ENCODE assay signal across 20 mouse cellular contexts in the genomic region with DNA sequence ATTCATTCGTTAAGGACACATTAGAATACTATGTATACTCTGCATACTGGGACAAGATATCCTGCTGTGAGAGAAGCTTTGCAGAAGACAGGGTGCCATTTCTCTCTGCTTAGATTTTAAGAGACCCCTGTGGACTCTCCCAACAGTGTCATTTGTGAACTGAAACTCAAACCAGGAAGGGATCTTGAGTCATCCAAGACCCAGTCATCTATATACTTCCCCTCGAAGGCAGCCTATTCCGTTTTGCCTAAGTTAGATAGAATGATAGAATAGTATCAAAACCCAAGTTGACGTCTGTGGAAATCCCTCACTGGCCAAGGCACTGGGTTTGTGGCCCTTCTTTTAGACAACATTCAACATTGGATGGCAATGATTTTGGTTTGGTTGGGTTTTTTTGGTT. TPM values are rescaled to one million over a fixed set of nuclear protein-coding genes. Genes with fewer than 3 reads are reported as not detected.
DNase-seq lines count a peak whose midpoint lies in the region; TF ChIP-seq lines count a peak whose summit lies in the region.
"Had no signal": no experiment of that assay in that cellular context is flagged by ENCODE, and none has a peak within 500 bp of the region (broad histone marks: within the 10 kb centered on the region; RNA-seq: fewer than 3 reads in every experiment).

No protein-coding gene starts in this region.

- H3K36me3 ChIP-seq in CH12.LX (replicated peaks in 1 of 2; ENCODE audit: control insufficient read depth in 1 of 2, insufficient read depth in 1 of 2, low read length in 1 of 2): no peaks in the 10 kb centered on the region
- H3K36me3 ChIP-seq: G1E had no signal

- no peak overlapping the region for H3K4me3 ChIP-seq in CH12.LX (replicated peaks in 1 of 3; ENCODE audit: low read depth in 2 of 3, low read length in 2 of 3, poor library complexity in 1 of 3)

- TF ChIP-seq POLR2A in CH12.LX (IDR thresholded peaks at IDR 0.05; ENCODE audit: low read depth, low read length): no peak

- no peak for TF ChIP-seq RAD21 in CH12.LX (IDR thresholded peaks at IDR 0.05; ENCODE audit: low read depth, low read length)

- in situ Hi-C loops in CH12.LX (cut with MboI; ENCODE audit: low pct_ligation_motif_present, low pct_unique_long_range_greater_than_20kb, low sequenced_read_pairs): no loop called here

- dilution Hi-C loops in CH12.LX (cut with MboI; ENCODE audit: extremely low pct_ligation_motif_present, extremely low pct_unique_long_range_greater_than_20kb, low sequenced_read_pairs): no loop called here

- TF ChIP-seq CTCF in CH12.LX (conservative IDR thresholded peaks at IDR 0.05 in 1 of 2, IDR thresholded peaks at IDR 0.05 in 1 of 2; ENCODE audit: low read depth in 2 of 2, low read length in 2 of 2): no peak

- intact Hi-C loops in heart, postnatal 36 days (cut with DNase I): no loop called here

- peaks cover 3 to 10% of the 10 kb centered on the region in 2 experiments; a peak in 2 of 4 replicates for H3K4me1 ChIP-seq in CH12.LX (ENCODE audit: control insufficient read depth in 1 of 2, insufficient read depth in 2 of 2)

- no peak overlapping the region; the same call in 1 of the 2 replicates for H3K4me2 ChIP-seq in CH12.LX (ENCODE audit: insufficient read depth, low read depth, poor library complexity, severe bottlenecking)

- peak; percentile 13 for DNase-seq in heart, adult 11 months
- no peak for DNase-seq in heart, postnatal 36 days
- DNase-seq in CH12.LX (ENCODE audit: extremely low read depth): peak; percentile 43
- DNase-seq in frontal cortex, postnatal 25 days (ENCODE audit: low spot score in 2 of 2): no peak
- DNase-seq: adrenal gland, adult 2 months; adrenal gland, adult 8-10 months; adrenal gland, postnatal 10 days; adrenal gland, postnatal 14 days; adrenal gland, postnatal 25 days; adrenal gland, postnatal 36 days; B cell, adult 2 months; cerebellum, adult 11 months; cerebellum, adult 11-12 months; cerebellum, adult 18-20 months; cerebellum, adult 2 months had no signal

- no peaks in the 10 kb centered on the region for H3K79me2 ChIP-seq in CH12.LX (replicated peaks; ENCODE audit: control insufficient read depth, extremely low read depth, insufficient read depth, poor library complexity, severe bottlenecking)

- no peaks in the 10 kb centered on the region for H3K27me3 ChIP-seq in CH12.LX (replicated peaks)

- H3K27ac ChIP-seq in CH12.LX (ENCODE audit: insufficient read depth, low read depth): no peak overlapping the region

- H3K9ac ChIP-seq in CH12.LX (ENCODE audit: insufficient read depth, low read depth): no peak overlapping the region

- peak; percentile 87 for TF ChIP-seq EP300 in CH12.LX (IDR thresholded peaks at IDR 0.05; ENCODE audit: low read length)

- no peaks in the 10 kb centered on the region for H3K9me3 ChIP-seq in CH12.LX (replicated peaks; ENCODE audit: low read length)
- H3K9me3 ChIP-seq: G1E had no signal

TF ChIP-seq in CH12.LX, 34 proteins besides CTCF, POLR2A, EP300 and RAD21:
- TF ChIP-seq MAFK (IDR thresholded peaks at IDR 0.05; ENCODE audit: insufficient replicate concordance, low read length) (no peak), NRF1 (IDR thresholded peaks at IDR 0.05; ENCODE audit: low read depth, low read length) (no peak), SMC3 (IDR thresholded peaks at IDR 0.05; ENCODE audit: low read depth, low read length) (no peak), UBTF (IDR thresholded peaks at IDR 0.05; ENCODE audit: low read depth, low read length) (no peak), USF1 (IDR thresholded peaks at IDR 0.05; ENCODE audit: low read depth, low read length) (no peak), CHD1 (IDR thresholded peaks at IDR 0.05; ENCODE audit: low read depth, low read length) (no peak), RCOR1 (conservative IDR thresholded peaks at IDR 0.05; ENCODE audit: low read depth, low read length) (0 out of 2 replicates have a peak, but pooled peaks have one; percentile 50), IRF4 (IDR thresholded peaks at IDR 0.05; ENCODE audit: low read depth, low read length) (peak; percentile 91), ZC3H11A (IDR thresholded peaks at IDR 0.05; ENCODE audit: low read depth, low read length) (no peak), JUND (conservative IDR thresholded peaks at IDR 0.05; ENCODE audit: low read depth, low read length) (peak; percentile 71), JUN (IDR thresholded peaks at IDR 0.05; ENCODE audit: insufficient read depth, low read depth, low read length) (peak; percentile 78), ELF1 (IDR thresholded peaks at IDR 0.05; ENCODE audit: low read depth, low read length) (0 out of 2 replicates have a peak, but pooled peaks have one; percentile 22), MEF2A (IDR thresholded peaks at IDR 0.05; ENCODE audit: borderline replicate concordance, low read depth, low read length) (peak; percentile 70; the same call in 1 of the 2 replicates)

RNA-seq across cellular contexts. Expression of gene March4, which starts 7.5 kb away (rescaled TPM):
- total RNA-seq in heart, postnatal 36 days (2021): not detected
- total RNA-seq in CH12.LX (2012; rRNA removed): 0.04 TPM in 1 of 2 replicates, not detected in the other
- 0.04 TPM in 1 of 2 replicates, not detected in the other for total RNA-seq in CH12.LX (2014; rRNA removed)
- polyA plus RNA-seq in CH12.LX (2012; ENCODE audit: insufficient read length, low read depth): 0.07 TPM in 1 of 2 replicates, not detected in the other
- total RNA-seq: ES-E14, MEL had no signal
- polyA plus RNA-seq: activated CD4-positive, CD25-positive, alpha-beta regulatory T cell, adult 4 months; CD4-positive, CD25-positive, alpha-beta regulatory T cell, adult 4 months; G1E had no signal

RNA-seq across cellular contexts. Expression of gene Smarcal1, which starts 53.9 kb away (rescaled TPM):
- 10 to 100 TPM; 24.2 to 26.8 TPM for total RNA-seq in heart, postnatal 36 days (2021)
- total RNA-seq in CH12.LX (2012; rRNA removed) (43.1 and 54.2 TPM in 2 replicates), CH12.LX (2014; rRNA removed) (25.2 and 27.3 TPM in 2 replicates)
- polyA plus RNA-seq in CH12.LX (2012; ENCODE audit: insufficient read length, low read depth): 34.9 and 36.5 TPM in 2 replicates

Comparison
In these comparisons a context has a peak if more than half of its experiments do, and no peak if none do; other contexts are left out.
1. DNase-seq: peak in heart, adult 11 months (single experiment) and CH12.LX (single experiment); none in heart, postnatal 36 days (0 of 2) and frontal cortex, postnatal 25 days (0 of 2).